Mouse (Mus musculus) ES-E14 (cell line): ENCODE measurements around the gene Accsl. TPM values are rescaled to one million over a fixed set of nuclear protein-coding genes. Genes with fewer than 3 reads are reported as not detected.
A peak's percentile ranks its signal among the peaks of the same experiment; 100 is the strongest.

Experiments
- DNase-seq: peaks from one replicate; pipeline ENCODE4 v3.0.0-alpha.2; 2013; ENCODE audit warnings: low read depth, low spot score
- H3K27ac ChIP-seq: 2 replicates; pipeline ENCODE4 v1.5.1; 2012; ENCODE audit warnings: low read depth, mild to moderate bottlenecking, low read length, moderate library complexity, mixed read lengths; ENCODE audit not compliant: poor library complexity, insufficient read depth, severe bottlenecking
- H3K36me3 ChIP-seq: 2 replicates; pipeline ENCODE4 v1.6.1; 2012; ENCODE audit warnings: mild to moderate bottlenecking, low read length, moderate library complexity, mixed read lengths; ENCODE audit not compliant: control insufficient read depth, poor library complexity, insufficient read depth, severe bottlenecking
- H3K4me1 ChIP-seq, 2 experiments: fragments of 150-350 bp in 1 of 2; sonication (generic) in 1 of 2; 2 replicates each; pipeline ENCODE4 v1.6.1; 2012; ENCODE audit warnings: low read length in 2 of 2, mild to moderate bottlenecking in 1 of 2, mixed read lengths in 1 of 2; ENCODE audit not compliant: control insufficient read depth in 2 of 2, insufficient read depth in 2 of 2, poor library complexity in 1 of 2
- H3K4me3 ChIP-seq, 2 experiments: fragments of 150-350 bp in 1 of 2; sonication (generic) in 1 of 2; 2 replicates each; pipeline ENCODE4 v1.5.1; 2012; ENCODE audit warnings: low read length in 2 of 2, low read depth in 1 of 2, mild to moderate bottlenecking in 1 of 2, mixed read lengths in 1 of 2; ENCODE audit not compliant: insufficient read depth in 1 of 2, poor library complexity in 1 of 2, severe bottlenecking in 1 of 2
- H3K9ac ChIP-seq: 2 replicates; pipeline ENCODE4 v1.6.1; 2012; ENCODE audit warnings: low read depth, mild to moderate bottlenecking, low read length, mixed read lengths; ENCODE audit not compliant: poor library complexity, insufficient read depth, severe bottlenecking
- H3K9me3 ChIP-seq: fragments of 150-350 bp; sonication (generic); 2 replicates; pipeline ENCODE4 v1.6.1; 2012; ENCODE audit warnings: low read depth, mild to moderate bottlenecking, low read length; ENCODE audit not compliant: control insufficient read depth, insufficient read depth
- CHD2 ChIP-seq: IDR thresholded peaks from 2 replicates; pipeline ENCODE4 v1.6.1; 2014; ENCODE audit warnings: mild to moderate bottlenecking, low read depth, low read length, inconsistent platforms
- HCFC1 ChIP-seq: IDR thresholded peaks from 2 replicates; pipeline ENCODE4 v1.6.1; 2012; ENCODE audit warnings: low read length, inconsistent platforms, borderline replicate concordance; ENCODE audit not compliant: insufficient read depth
- MAFK ChIP-seq: IDR thresholded peaks from 2 replicates; pipeline ENCODE4 v1.6.1; 2014; ENCODE audit warnings: mild to moderate bottlenecking, low read depth, low read length, inconsistent platforms; ENCODE audit not compliant: insufficient read depth
- ZC3H11A ChIP-seq: IDR thresholded peaks from 2 replicates; pipeline ENCODE4 v1.6.1; 2012; ENCODE audit warnings: low read depth, mild to moderate bottlenecking, inconsistent platforms, low read length, borderline replicate concordance
- ZNF384 ChIP-seq: IDR thresholded peaks from 2 replicates; pipeline ENCODE4 v1.6.1; 2012; ENCODE audit warnings: low read depth, low read length, inconsistent platforms
- in situ Hi-C, 2 experiments: fragments of 600-800 bp; cut with MboI; formaldehyde crosslinking; loops; one replicate each; pipeline ENCODE4 v1.15.1; 2025; ENCODE audit warnings: low sequenced_read_pairs in 2 of 2, inconsistent platforms in 1 of 2; ENCODE audit not compliant: unreplicated experiment in 2 of 2
- total RNA-seq: library from RNA; depleted of rRNA; stranded (reverse); fragments of 300-350 nt; gene quantifications from 2 replicates; pipeline ENCODE4 v1.2.3, GENCODE M21; 2012

Accsl gene
- total RNA-seq, 1 experiment: 21.4 TPM

GRCm38 (mm10) chr2:93906316-93906715 lies 37.4 kb upstream of the Accsl start:
- in situ Hi-C loops: no loop called here
- Histone ChIP-seq H3K27ac (no peak overlapping the region), H3K9me3 (no peaks in the 10 kb centered on the region), H3K9ac (no peak overlapping the region), H3K4me1 (peaks cover 2 to 5% of the 10 kb centered on the region in 2 experiments; a peak in 2 of 4 replicates), H3K36me3 (no peaks in the 10 kb centered on the region), H3K4me3 (no peak overlapping the region)
- DNase-seq: no peak
- TF ChIP-seq MAFK: no peak
- TF ChIP-seq HCFC1: no peak
- TF ChIP-seq ZNF384: no peak
- no peak for TF ChIP-seq ZC3H11A
- TF ChIP-seq CHD2: no peak

- TF ChIP-seq HCFC1 (no peak), MAFK (no peak), ZC3H11A (no peak), ZNF384 (no peak), CHD2 (no peak)
- peaks cover 4 to 6% of the 10 kb centered on the region in 2 experiments; a peak in 3 of 4 replicates for H3K4me1 ChIP-seq
- H3K27ac ChIP-seq: no peak overlapping the region
- no peaks in the 10 kb centered on the region for H3K36me3 ChIP-seq
- no peaks in the 10 kb centered on the region for H3K9me3 ChIP-seq
- H3K4me3 ChIP-seq: no peak overlapping the region
- in situ Hi-C loops: no loop called here
- DNase-seq: no peak
- no peak overlapping the region for H3K9ac ChIP-seq
Observed at GRCm38 (mm10) chr2:93903415-93903814, 34.5 kb upstream of the Accsl start.

- no peak for DNase-seq
- Histone ChIP-seq H3K9ac (no peak overlapping the region), H3K4me3 (no peak overlapping the region), H3K36me3 (no peaks in the 10 kb centered on the region), H3K9me3 (no peaks in the 10 kb centered on the region), H3K27ac (no peak overlapping the region), H3K4me1 (peaks cover 4 to 6% of the 10 kb centered on the region in 2 experiments; a peak in 3 of 4 replicates)
- in situ Hi-C loops: no loop called here
- TF ChIP-seq ZNF384 (no peak), ZC3H11A (no peak), MAFK (no peak), HCFC1 (no peak), CHD2 (no peak)
Observed at GRCm38 (mm10) chr2:93902680-93903305, 33.8 kb upstream of the Accsl start.

GRCm38 (mm10) chr2:93899397-93900380 lies 30.7 kb upstream of the Accsl start:
- no peak overlapping the region for H3K27ac ChIP-seq
- H3K9me3 ChIP-seq: no peaks in the 10 kb centered on the region
- in situ Hi-C loops: no loop called here
- peaks cover 0 to 3% of the 10 kb centered on the region in 2 experiments; a peak in 2 of 4 replicates for H3K4me1 ChIP-seq
- TF ChIP-seq CHD2: no peak
- no peak for TF ChIP-seq HCFC1
- TF ChIP-seq ZNF384: no peak
- TF ChIP-seq ZC3H11A: no peak
- TF ChIP-seq MAFK: no peak
- H3K9ac ChIP-seq: no peak overlapping the region
- H3K36me3 ChIP-seq: no peaks in the 10 kb centered on the region
- peak; percentile 52 for DNase-seq
- no peak overlapping the region for H3K4me3 ChIP-seq
